Mouse (Mus musculus) layer of hippocampus, adult 2 months (tissue): ENCODE data around the gene Vps35l. TPM values are rescaled to one million over a fixed set of nuclear protein-coding genes. Genes with fewer than 3 reads are reported as not detected.
A peak's percentile ranks its signal among the peaks of the same experiment; 100 is the strongest.

Source experiments
- DNase-seq, 2 experiments: peaks; one replicate each; pipeline ENCODE4 v3.0.0; 2022; ENCODE audit warnings: low spot score in 2 of 2
- H3K27ac ChIP-seq: fragments of 200-600 bp; 2 replicates; pipeline ENCODE4 v1.8.1; 2022
- H3K4me3 ChIP-seq: fragments of 200-600 bp; 2 replicates; pipeline ENCODE4 v1.8.1; 2022; ENCODE audit warnings: mild to moderate bottlenecking
- CTCF ChIP-seq: fragments of 200-600 bp; conservative IDR thresholded peaks from 2 replicates; pipeline ENCODE4 v1.8.1; 2022; ENCODE audit warnings: antibody characterized with exemption, mild to moderate bottlenecking, moderate library complexity
- total RNA-seq, 2 experiments: library from RNA; stranded (reverse); gene quantifications; 2 replicates each; pipeline ENCODE4 v1.2.3; 2021

Gene Vps35l
- total RNA-seq, 2 experiments from 2014 or later: 58.5 to 65.1 TPM

DNA sequence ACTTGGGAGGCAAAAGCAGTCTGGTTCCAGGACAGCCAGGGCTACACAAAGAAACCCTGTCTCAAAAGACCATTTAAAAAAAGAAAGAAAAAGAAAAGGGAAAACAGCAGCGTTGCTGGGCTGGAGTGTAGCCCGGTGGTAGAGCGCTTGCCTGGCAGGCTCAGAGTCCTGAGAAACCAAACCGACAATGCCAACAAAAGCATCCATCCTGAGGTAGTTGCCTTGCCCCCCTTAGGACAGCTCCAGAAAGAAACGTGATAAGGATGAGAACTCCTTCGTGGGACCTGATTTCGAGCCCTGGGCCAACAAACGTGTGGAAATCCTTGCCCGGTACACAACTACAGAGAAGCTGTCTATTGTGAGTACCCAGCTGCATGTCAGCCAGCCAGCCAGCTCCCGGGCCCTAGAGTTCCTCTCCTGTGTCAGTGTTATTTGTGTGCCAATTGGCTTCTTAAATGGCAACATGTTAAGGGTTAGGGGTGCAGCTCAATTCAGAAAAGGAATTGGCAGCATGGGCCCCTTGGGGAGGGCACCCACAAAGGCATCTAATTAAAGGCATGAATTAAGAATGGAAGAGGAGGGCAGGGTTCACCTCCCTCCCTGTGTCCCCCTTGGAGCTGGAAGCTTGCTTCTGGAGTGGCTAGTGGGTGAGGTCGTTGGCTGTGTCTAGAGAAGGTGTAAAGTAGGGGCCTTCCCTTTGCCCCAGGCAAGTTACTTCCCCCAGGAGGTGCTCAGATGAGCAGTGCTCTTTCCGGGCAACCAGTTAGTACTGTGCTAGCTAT, 8.1 kb downstream of the Vps35l start:
- no peak for TF ChIP-seq CTCF
- Histone ChIP-seq H3K4me3 (no peak overlapping the region), H3K27ac (peak overlapping the region; percentile 79)
- peak; percentile 34 to 60 for DNase-seq

DNA sequence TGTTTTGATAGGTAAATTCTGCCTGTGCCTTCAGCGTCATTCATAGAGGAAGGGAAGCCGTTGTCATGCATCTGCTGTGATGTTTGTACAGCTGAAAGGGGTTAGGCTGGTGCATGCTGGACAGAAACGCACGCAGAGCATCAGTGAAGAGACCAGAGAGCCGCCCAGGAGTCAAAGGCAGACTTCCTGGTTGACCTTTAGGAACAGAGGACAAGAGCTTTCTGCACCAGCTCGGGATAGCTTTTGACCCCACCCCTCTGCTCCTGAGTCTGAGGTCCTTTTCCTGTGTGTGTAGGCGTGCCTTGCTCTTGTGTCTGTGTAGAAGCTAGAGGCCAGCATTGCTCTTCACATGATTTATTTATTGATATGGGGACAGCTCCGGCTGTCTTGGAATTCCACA, 9.7 kb downstream of the Vps35l start:
- Histone ChIP-seq H3K4me3 (no peak overlapping the region), H3K27ac (no peak overlapping the region)
- no peak for TF ChIP-seq CTCF
- DNase-seq: no peak

DNA sequence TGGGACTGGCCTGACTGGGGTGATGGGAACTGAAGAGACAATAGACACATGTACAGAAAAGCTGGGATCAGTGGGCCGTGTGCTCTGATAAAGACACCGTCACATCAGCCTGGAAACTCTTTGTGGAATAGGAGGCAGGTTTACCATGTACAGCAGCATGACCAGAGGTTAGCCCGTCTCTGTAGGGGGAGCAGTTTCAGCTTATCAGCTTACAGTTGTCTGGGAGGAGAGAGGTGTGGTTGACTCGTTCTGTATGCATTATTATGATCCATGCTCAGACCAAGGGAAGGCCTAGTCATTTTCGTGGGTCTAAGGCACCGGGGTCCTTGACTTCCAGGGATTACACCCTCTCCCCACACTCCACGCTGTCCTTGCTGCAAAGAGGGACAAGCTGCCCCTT, 11.6 kb downstream of the Vps35l start:
- H3K27ac ChIP-seq: no peak overlapping the region
- TF ChIP-seq CTCF: no peak
- DNase-seq: no peak
- no peak overlapping the region for H3K4me3 ChIP-seq

DNA sequence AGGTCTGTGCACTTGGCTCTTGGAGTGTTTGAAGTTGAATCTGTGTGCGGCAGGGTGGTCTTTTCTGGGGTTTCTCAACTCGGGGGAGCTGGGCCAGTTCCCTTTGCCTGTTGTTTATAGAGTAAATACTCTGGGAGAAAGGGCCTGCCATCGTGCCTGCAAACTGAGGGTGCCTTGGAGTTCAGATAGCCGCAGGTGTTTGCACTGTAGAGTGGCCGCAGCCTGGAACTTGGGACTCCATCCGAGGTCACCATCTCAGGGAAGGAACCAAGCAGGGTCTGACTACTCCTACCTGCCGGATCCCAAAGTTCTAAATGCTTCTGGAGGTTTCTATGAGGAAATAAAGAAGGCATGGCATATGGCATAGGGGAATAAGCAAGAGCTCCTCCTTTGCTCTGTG, 15.7 kb downstream of the Vps35l start:
- Histone ChIP-seq H3K4me3 (no peak overlapping the region), H3K27ac (no peak overlapping the region)
- no peak for DNase-seq
- no peak for TF ChIP-seq CTCF

DNA sequence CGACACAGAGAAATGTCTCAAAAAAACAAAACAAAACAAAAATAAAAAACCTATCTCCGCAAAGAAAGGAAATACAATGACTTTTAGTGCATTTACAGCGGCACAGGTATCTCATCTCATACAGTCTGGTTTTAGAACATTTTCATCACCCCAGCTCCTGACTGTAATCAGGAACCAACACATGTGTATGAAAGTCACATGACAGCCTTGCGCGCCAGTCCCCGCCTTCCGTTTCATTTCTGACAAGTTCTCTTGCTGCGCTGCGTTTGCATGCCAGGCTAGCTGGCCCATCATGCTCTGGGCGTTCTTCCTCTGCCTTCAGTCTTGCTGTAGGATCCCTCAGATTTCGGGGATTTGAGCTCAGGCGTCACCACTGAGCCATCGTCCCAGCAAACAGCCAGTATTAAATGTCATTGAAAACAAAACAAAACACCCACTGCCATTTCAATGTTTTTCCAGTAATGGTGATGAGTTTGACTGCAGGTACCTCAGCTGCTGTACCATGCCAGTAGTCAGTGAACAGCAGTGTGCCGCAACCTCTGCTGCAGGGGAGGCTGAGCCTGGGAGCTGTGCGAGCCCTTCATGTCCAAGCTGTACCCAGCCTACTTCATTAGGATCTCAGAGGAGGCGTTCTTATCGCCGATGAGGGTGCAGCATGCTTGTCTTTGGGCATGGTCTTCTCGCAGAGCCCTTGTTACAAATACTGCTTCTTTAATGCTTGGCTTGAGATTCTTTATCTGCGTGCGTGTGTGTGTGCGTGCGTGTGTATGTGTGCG, 16.7 kb downstream of the Vps35l start:
- H3K27ac ChIP-seq: no peak overlapping the region
- DNase-seq: no peak
- TF ChIP-seq CTCF: no peak

DNA sequence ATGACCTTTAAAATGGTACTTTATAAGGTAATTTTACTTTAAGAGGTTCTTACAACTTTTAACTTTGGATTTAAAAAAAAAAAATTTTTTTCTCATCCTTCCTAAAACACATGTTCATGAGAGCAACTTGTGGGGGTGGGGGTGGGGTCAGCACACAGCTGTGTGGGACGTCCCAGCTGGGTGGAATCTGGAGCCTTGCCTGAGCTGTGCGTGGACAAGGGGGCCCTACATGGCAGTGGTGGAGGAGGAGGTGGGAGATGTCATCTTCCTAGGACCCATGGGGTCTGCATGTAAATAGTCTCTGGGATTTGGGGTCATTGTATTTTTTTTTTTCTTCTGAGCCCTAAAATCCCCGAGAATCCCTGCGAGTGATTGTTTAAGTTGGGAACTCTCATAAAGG, 18.3 kb downstream of the Vps35l start:
- no peak overlapping the region for H3K4me3 ChIP-seq
- H3K27ac ChIP-seq: no peak overlapping the region
- DNase-seq: no peak
- TF ChIP-seq CTCF: no peak

More for the DNA sequence above, 16.7 kb downstream of the Vps35l start:
- H3K4me3 ChIP-seq: no peak overlapping the region

DNA sequence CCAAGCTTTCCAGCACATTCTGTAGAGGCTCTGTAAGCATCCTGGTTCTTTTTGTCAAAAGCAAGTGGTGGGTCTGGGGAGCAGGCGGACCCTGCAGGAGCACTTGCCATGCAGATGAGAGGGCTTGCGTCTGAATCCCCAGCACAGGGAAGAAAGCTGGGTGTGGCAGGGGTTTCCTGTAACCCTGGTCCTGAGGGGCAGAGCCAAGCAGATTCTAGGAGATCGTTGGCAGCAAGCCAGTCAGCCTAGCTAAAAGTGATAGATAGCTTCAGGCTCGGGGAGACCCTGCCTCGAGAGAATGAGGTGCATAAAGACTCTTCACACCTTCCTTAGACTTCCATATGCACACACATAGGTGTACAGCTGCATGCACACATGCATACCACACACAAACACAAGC, 19.3 kb downstream of the Vps35l start:
- DNase-seq: no peak
- no peak for TF ChIP-seq CTCF
- Histone ChIP-seq H3K27ac (no peak overlapping the region), H3K4me3 (no peak overlapping the region)

DNA sequence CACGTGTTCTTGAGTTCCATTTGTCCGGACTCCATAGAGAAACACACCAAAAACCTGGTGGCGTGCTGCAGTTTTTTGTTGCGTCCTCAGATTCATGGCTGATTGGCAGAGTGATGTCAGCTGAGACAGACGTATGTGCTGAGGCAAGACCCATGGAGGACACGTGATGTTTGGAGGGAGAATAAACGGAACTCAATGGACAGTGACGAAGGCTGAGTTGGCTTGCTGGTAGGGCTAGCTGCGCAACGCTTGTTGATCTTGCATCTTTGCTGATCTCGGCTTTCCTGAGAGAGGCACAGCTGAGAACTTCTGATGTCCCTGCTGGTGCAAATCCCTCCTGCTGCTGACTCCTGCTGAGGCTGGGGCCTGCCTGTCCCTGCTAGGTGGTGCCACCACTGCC, 23.9 kb downstream of the Vps35l start:
- DNase-seq: no peak
- Histone ChIP-seq H3K27ac (no peak overlapping the region), H3K4me3 (no peak overlapping the region)
- TF ChIP-seq CTCF: no peak

DNA sequence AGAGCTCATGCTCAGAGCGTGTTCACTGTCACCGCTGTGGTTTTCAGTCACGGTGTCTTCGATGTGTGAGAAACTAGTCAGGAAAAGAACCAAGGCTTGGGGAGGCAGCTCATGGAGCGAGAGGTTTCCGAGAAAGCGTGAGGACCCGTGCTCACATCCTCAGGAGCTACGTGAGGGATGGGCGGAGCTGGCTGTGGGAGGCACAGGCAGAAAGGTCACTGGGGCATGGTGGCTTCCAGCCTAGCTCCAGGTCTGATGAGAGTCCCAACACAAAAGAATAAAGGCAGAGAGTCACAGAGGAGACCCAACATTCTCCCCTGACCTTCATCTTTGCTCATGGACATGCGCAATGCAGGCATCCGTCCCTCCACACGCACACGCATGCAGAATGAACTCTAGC, 24.7 kb downstream of the Vps35l start:
- TF ChIP-seq CTCF: no peak
- Histone ChIP-seq H3K4me3 (no peak overlapping the region), H3K27ac (no peak overlapping the region)
- no peak for DNase-seq

DNA sequence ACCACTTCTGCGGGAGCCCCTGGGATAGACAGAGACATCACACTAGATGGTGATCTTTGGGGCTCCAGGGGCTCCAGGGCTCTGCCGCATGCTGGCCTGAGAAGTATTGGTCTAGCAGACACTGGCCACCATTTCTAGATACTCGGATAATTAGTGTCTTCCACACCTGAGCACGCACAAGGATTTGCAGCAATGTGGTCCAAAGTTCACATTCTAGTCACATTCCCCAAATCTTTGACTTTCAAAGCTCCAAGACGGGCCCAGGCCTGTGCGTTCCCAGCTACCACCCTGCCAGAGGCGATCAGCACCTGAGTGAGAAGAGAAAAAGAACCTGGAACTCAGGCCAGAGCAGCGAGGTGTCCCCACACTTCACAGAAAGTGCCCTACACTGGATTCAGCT, 25.6 kb downstream of the Vps35l start:
- no peak for TF ChIP-seq CTCF
- Histone ChIP-seq H3K27ac (peak overlapping the region; percentile 39; the same call in 1 of the 2 replicates), H3K4me3 (no peak overlapping the region)
- no peak for DNase-seq

DNA sequence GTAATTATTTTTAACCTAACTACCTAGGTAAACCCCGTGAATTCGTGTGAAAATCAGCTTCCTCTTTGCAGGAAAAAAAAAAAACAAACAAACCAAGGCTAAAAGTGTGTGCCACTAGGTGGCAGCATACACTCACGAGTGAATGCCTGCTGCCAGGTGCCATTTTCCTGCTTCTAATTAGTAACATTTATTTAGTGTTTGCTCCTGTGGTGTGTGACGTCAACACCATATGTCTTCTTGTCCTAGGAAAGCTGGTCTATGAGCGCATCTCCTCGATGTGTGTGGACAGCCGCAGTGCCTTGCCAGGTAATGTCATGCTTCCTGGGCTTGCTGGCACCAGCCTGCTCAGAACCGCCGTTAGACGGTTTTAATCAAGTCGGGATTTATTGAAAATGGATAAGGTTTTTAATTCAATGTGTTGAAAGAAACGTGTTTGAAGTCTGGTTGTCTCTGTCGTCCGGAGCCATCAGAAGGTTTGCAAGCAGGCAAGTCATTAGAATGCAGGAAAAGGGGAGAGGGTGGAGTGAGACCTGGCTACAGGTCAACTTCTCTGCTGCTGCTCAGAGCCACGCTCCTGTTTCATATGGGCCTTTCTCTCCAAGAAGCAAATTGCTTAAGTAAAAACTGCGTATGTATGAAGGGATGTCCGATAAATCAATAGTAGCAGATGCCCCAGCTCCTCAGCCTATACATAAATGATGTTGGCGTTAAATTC, 26.2 kb downstream of the Vps35l start:
- peak overlapping the region; percentile 48 for H3K4me3 ChIP-seq
- peak; percentile 91 for TF ChIP-seq CTCF
- peak overlapping the region; percentile 81 for H3K27ac ChIP-seq
- DNase-seq: peak; percentile 57 to 75

DNA sequence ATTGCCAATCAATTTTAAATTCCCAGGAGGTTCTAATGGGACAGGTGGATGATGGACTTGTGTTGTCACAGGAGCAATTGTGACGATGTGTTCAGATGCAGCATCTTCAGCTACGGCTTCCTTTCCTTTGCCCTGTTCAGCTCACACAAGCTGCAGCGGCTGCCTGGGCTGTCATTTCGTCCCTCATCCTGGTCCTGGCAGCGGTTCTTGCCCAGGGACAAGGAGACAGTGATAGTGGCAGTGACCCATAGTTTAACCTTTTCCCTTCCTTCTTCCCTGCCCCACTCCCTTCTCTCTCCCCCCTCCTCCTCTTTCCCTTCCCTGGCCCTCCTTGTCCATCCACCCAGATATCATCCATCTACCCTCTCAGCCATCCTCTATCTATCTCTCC, 26.8 kb downstream of the Vps35l start:
- H3K27ac ChIP-seq: peak overlapping the region; percentile 81
- no peak for TF ChIP-seq CTCF
- no peak for DNase-seq
- no peak overlapping the region for H3K4me3 ChIP-seq

DNA sequence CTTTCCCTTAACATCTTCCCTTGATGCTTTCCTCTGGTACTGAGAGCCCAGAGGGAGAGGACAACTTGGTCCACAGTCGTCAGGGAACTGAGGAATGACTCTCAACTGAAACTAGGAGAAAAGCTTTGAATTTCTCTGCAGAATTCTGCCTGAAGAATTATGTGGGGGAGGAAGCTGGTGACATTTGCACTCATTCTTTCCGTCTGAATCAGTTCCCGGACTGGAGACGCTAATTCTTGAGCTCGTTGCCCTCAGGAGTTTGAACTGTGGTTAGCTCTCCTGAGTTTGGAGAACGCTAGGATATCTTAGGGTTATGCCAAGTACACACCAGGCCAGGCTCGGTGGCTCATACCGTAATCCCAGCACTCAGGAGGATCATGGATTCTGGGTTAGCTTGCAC, 29.2 kb downstream of the Vps35l start:
- TF ChIP-seq CTCF: no peak
- H3K4me3 ChIP-seq: no peak overlapping the region
- H3K27ac ChIP-seq: no peak overlapping the region
- DNase-seq: no peak
